Mouse (Mus musculus) heart, adult 8-10 months (tissue): ENCODE measurements around the gene Svs2. TPM values are rescaled to one million over a fixed set of nuclear protein-coding genes. Genes with fewer than 3 reads are reported as not detected.
"Not testable (repeated sequence)": the region's sequence is repeated elsewhere in the genome, so short reads cannot be mapped to it uniquely, and the experiment has no call there.

ENCODE experiments used
- DNase-seq: peaks from one replicate; pipeline ENCODE4 v3.0.0; 2022; ENCODE audit warnings: low spot score
- total RNA-seq, 4 experiments: library from RNA; stranded (reverse); gene quantifications; 2 replicates each; pipeline ENCODE4 v1.2.4; 2022

Gene Svs2
- not detected for total RNA-seq

- no peak for DNase-seq
Observed at GRCm38 (mm10) chr2:164238366-164238765, at the start of gene Svs2. Svs2 (minus strand) TSS chr2:164238466.

GRCm38 (mm10) chr2:164278359-164278758 lies 40.1 kb upstream of the Svs2 start, which contains the start of gene Svs4:
Svs4 (minus strand) TSS chr2:164278459.
- DNase-seq = no peak

- not testable (repeated sequence) for DNase-seq
Observed at GRCm38 (mm10) chr2:164256540-164256939, 18.3 kb upstream of the Svs2 start, which contains the start of gene Svs3b. Svs3b (minus strand) TSS chr2:164256640.

GRCm38 (mm10) chr2:164232671-164233070 lies 5.6 kb downstream of the Svs2 start:
- DNase-seq = no peak

GRCm38 (mm10) chr2:164228361-164229070 lies 9.8 kb downstream of the Svs2 start:
- no peak for DNase-seq

GRCm38 (mm10) chr2:164221522-164221921 lies 16.7 kb downstream of the Svs2 start, which contains the start of gene Wfdc15b:
Wfdc15b (minus strand) TSS chr2:164221660.
- DNase-seq = no peak

GRCm38 (mm10) chr2:164219295-164219694 lies 19.0 kb downstream of the Svs2 start:
- no peak for DNase-seq

GRCm38 (mm10) chr2:164212711-164213110 lies 25.6 kb downstream of the Svs2 start:
- no peak for DNase-seq

- DNase-seq = no peak
Observed at GRCm38 (mm10) chr2:164210892-164211291, 27.4 kb downstream of the Svs2 start.

GRCm38 (mm10) chr2:164206676-164207075 lies 31.6 kb downstream of the Svs2 start:
- DNase-seq = no peak

GRCm38 (mm10) chr2:164206011-164206410 lies 32.3 kb downstream of the Svs2 start:
- not testable (repeated sequence) for DNase-seq

GRCm38 (mm10) chr2:164199626-164200327 lies 38.5 kb downstream of the Svs2 start, which contains the start of gene Wfdc15a:
Wfdc15a (minus strand) TSS chr2:164200130.
- no peak for DNase-seq

- no peak for DNase-seq
Observed at GRCm38 (mm10) chr2:164196700-164196990, 41.6 kb downstream of the Svs2 start.

GRCm38 (mm10) chr2:164195971-164196699 lies 42.1 kb downstream of the Svs2 start:
- DNase-seq = no peak

- no peak for DNase-seq
Observed at GRCm38 (mm10) chr2:164194959-164195630, 43.2 kb downstream of the Svs2 start.

GRCm38 (mm10) chr2:164192279-164192678 lies 46.0 kb downstream of the Svs2 start:
- DNase-seq = no peak

- DNase-seq = no peak
Observed at GRCm38 (mm10) chr2:164190576-164190975, 47.7 kb downstream of the Svs2 start, which contains the start of gene Wfdc12. Wfdc12 (minus strand) TSS chr2:164190608.

GRCm38 (mm10) chr2:164188722-164189121 lies 49.5 kb downstream of the Svs2 start:
- DNase-seq = no peak
